11 mouse cellular contexts compared by ENCODE assay signal in the genomic region with DNA sequence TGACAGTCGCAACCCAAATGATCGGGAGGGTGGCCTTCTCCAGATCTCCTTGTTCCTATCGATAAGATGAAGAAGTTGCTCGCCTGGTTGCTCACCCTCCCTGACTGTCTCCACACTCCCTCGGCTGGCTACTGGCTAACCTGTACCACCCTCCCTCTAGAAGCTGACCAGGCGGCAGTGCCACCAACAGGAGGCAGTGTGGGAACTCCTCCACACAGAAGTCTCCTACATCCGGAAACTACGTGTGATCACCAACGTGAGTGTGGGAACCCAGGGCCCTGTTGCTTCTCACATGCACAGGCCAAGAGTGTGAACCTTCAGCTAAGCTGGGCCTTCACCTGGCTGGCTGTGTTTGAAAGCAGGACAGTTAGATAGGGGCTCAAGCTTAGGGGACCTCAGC. TPM values are rescaled to one million over a fixed set of nuclear protein-coding genes. Genes with fewer than 3 reads are reported as not detected.
DNase-seq lines count a peak whose midpoint lies in the region; ATAC-seq and TF ChIP-seq lines count a peak whose summit lies in the region.
"Had no signal": no experiment of that assay in that cellular context is flagged by ENCODE, and none has a peak within 500 bp of the region (broad histone marks: within the 10 kb centered on the region; RNA-seq: fewer than 3 reads in every experiment).

No protein-coding gene starts in this region.

- peak overlapping the region; percentile 71 for H3K4me3 ChIP-seq in erythroblast, embryonic 14.5 days (replicated peaks)
- no peak overlapping the region for H3K4me3 ChIP-seq in lung, embryonic 14.5 days (ENCODE audit: low read depth, low read length)
- no peak overlapping the region for H3K4me3 ChIP-seq in kidney, postnatal 0 days (replicated peaks; ENCODE audit: low read depth, low read length)
- 0 out of 2 replicates have a peak overlapping the region, but pooled peaks have one; percentile 36 for H3K4me3 ChIP-seq in neural tube, embryonic 13.5 days

- H3K36me3 ChIP-seq in erythroblast, embryonic 14.5 days (ENCODE audit: control insufficient read depth): peaks cover 97% of the 10 kb centered on the region
- H3K36me3 ChIP-seq in lung, embryonic 14.5 days (ENCODE audit: insufficient read depth): peaks cover 83% of the 10 kb centered on the region
- H3K36me3 ChIP-seq in kidney, postnatal 0 days (ENCODE audit: insufficient read depth, low read length): peaks cover 30% of the 10 kb centered on the region
- peaks cover 44% of the 10 kb centered on the region for H3K36me3 ChIP-seq in neural tube, embryonic 13.5 days

- no peak for ATAC-seq in erythroblast, adult 5-6 weeks (replicated peaks; ENCODE audit: low FRiP score, poor library complexity, severe bottlenecking)
- no peak for ATAC-seq in lung, embryonic 14.5 days (ENCODE audit: insufficient read depth)
- 0 out of 2 replicates have a peak, but pooled peaks have one; percentile 6 for ATAC-seq in kidney, postnatal 0 days (replicated peaks; ENCODE audit: low FRiP score, low read depth)
- no peak for ATAC-seq in neural tube, embryonic 13.5 days (ENCODE audit: low read depth)
- ATAC-seq: inflammation-experienced regulatory T-cells, adult 6 months had no signal

- H3K9me3 ChIP-seq in erythroblast, embryonic 14.5 days (ENCODE audit: control insufficient read depth, low read length): no peaks in the 10 kb centered on the region
- no peaks in the 10 kb centered on the region for H3K9me3 ChIP-seq in lung, embryonic 14.5 days (ENCODE audit: low read depth, low read length)
- H3K9me3 ChIP-seq in kidney, postnatal 0 days (replicated peaks; ENCODE audit: low read length): no peaks in the 10 kb centered on the region
- H3K9me3 ChIP-seq in neural tube, embryonic 13.5 days: no peaks in the 10 kb centered on the region

- peak; percentile 47 for TF ChIP-seq CTCF in lung, embryonic 14.5 days (IDR thresholded peaks at IDR 0.05; ENCODE audit: low read depth)
- TF ChIP-seq CTCF in kidney, postnatal 0 days (IDR thresholded peaks at IDR 0.05; ENCODE audit: low read depth): peak; percentile 55

- peak overlapping the region; percentile 77 for H3K4me2 ChIP-seq in lung, embryonic 14.5 days
- H3K4me2 ChIP-seq in kidney, postnatal 0 days (ENCODE audit: low read length): no peak overlapping the region
- no peak overlapping the region for H3K4me2 ChIP-seq in neural tube, embryonic 13.5 days

- H3K4me1 ChIP-seq in erythroblast, embryonic 14.5 days (ENCODE audit: control insufficient read depth): peaks cover 69% of the 10 kb centered on the region
- no peaks in the 10 kb centered on the region; the same call in none of the 2 replicates for H3K4me1 ChIP-seq in lung, embryonic 14.5 days (ENCODE audit: insufficient read depth)
- H3K4me1 ChIP-seq in kidney, postnatal 0 days (replicated peaks; ENCODE audit: insufficient read depth, low read length): peaks cover 9% of the 10 kb centered on the region; the same call in 1 of the 2 replicates
- H3K4me1 ChIP-seq in neural tube, embryonic 13.5 days (replicated peaks): peaks cover 22% of the 10 kb centered on the region

- no peaks in the 10 kb centered on the region for H3K27me3 ChIP-seq in erythroblast, embryonic 14.5 days (ENCODE audit: control insufficient read depth)
- no peaks in the 10 kb centered on the region for H3K27me3 ChIP-seq in lung, embryonic 14.5 days (ENCODE audit: insufficient read depth, low read length)
- no peaks in the 10 kb centered on the region for H3K27me3 ChIP-seq in kidney, postnatal 0 days (ENCODE audit: insufficient read depth, low read length)
- H3K27me3 ChIP-seq in neural tube, embryonic 13.5 days: peaks cover 10% of the 10 kb centered on the region

- H3K27ac ChIP-seq in lung, embryonic 14.5 days (ENCODE audit: low read depth): 0 out of 2 replicates have a peak overlapping the region, but pooled peaks have one; percentile 91
- peak overlapping the region; percentile 93 for H3K27ac ChIP-seq in kidney, postnatal 0 days
- no peak overlapping the region for H3K27ac ChIP-seq in neural tube, embryonic 13.5 days (replicated peaks)

- 64% methylated on average over 9 of the region's 9 CpGs for WGBS in lung, embryonic 14.5 days
- WGBS in kidney, postnatal 0 days: 61% methylated on average over 9 of the region's 9 CpGs
- 58% methylated on average over 9 of the region's 9 CpGs for WGBS in neural tube, embryonic 13.5 days

- no peak overlapping the region for H3K9ac ChIP-seq in lung, embryonic 14.5 days
- no peak overlapping the region for H3K9ac ChIP-seq in kidney, postnatal 0 days (ENCODE audit: low read depth, low read length)
- no peak overlapping the region for H3K9ac ChIP-seq in neural tube, embryonic 13.5 days

- peak; percentile 26 for DNase-seq in lung, embryonic 14.5 days
- no peak for DNase-seq in lung, postnatal 25 days (ENCODE audit: low spot score)
- DNase-seq in kidney, postnatal 0 days (ENCODE audit: low spot score): no peak
- DNase-seq in cerebellum, adult 11-12 months: no peak
- no peak for DNase-seq in spleen, postnatal 4 days (ENCODE audit: low spot score in 2 of 2)

RNA-seq across cellular contexts. Expression of gene Tnfrsf25, which starts 9.0 kb away (rescaled TPM):
- polyA plus RNA-seq in erythroblast, embryonic 14.5 days (2012): 0.37 and 0.81 TPM in 2 replicates
- not detected in 2 replicates for total RNA-seq in erythroblast, adult 5-6 weeks (2015; ENCODE audit: low replicate concordance)
- not detected in 2 replicates for total RNA-seq in erythroblast, adult 5-6 weeks (2017; ENCODE audit: low replicate concordance)
- polyA plus RNA-seq in lung, embryonic 14.5 days (2014; fragmentation: Nextera tagmentation; extraction: Ambion mirVana): 0.75 and 0.77 TPM in 2 replicates
- polyA plus RNA-seq in kidney, postnatal 0 days (2015; fragmentation: Nextera tagmentation; extraction: Ambion mirVana): 0.68 and 0.83 TPM in 2 replicates
- 0.84 and 1.8 TPM in 2 replicates for polyA plus RNA-seq in neural tube, embryonic 13.5 days (2015; fragmentation: Nextera tagmentation; extraction: Ambion mirVana)

RNA-seq across cellular contexts. Expression of gene Plekhg5, which starts 34.4 kb away (rescaled TPM):
- 9.9 and 10.0 TPM in 2 replicates for polyA plus RNA-seq in erythroblast, embryonic 14.5 days (2012)
- total RNA-seq in erythroblast, adult 5-6 weeks (2015; ENCODE audit: low replicate concordance): 0.42 TPM in 1 of 2 replicates, not detected in the other
- 1.4 and 2.0 TPM in 2 replicates for total RNA-seq in erythroblast, adult 5-6 weeks (2017; ENCODE audit: low replicate concordance)
- polyA plus RNA-seq in lung, embryonic 14.5 days (2014; fragmentation: Nextera tagmentation; extraction: Ambion mirVana): 13.5 and 18.5 TPM in 2 replicates
- polyA plus RNA-seq in kidney, postnatal 0 days (2015; fragmentation: Nextera tagmentation; extraction: Ambion mirVana): 18.3 and 19.3 TPM in 2 replicates
- 9.9 and 10.7 TPM in 2 replicates for polyA plus RNA-seq in neural tube, embryonic 13.5 days (2015; fragmentation: Nextera tagmentation; extraction: Ambion mirVana)

RNA-seq across cellular contexts. Expression of gene Espn, which starts 45.4 kb away (rescaled TPM):
- 0.08 and 0.11 TPM in 2 replicates for polyA plus RNA-seq in erythroblast, embryonic 14.5 days (2012)
- not detected in 2 replicates for total RNA-seq in erythroblast, adult 5-6 weeks (2015; ENCODE audit: low replicate concordance)
- total RNA-seq in erythroblast, adult 5-6 weeks (2017; ENCODE audit: low replicate concordance): 0.34 and 0.42 TPM in 2 replicates
- polyA plus RNA-seq in lung, embryonic 14.5 days (2014; fragmentation: Nextera tagmentation; extraction: Ambion mirVana): 11.5 and 11.6 TPM in 2 replicates
- 32.9 and 35.0 TPM in 2 replicates for polyA plus RNA-seq in kidney, postnatal 0 days (2015; fragmentation: Nextera tagmentation; extraction: Ambion mirVana)
- polyA plus RNA-seq in neural tube, embryonic 13.5 days (2015; fragmentation: Nextera tagmentation; extraction: Ambion mirVana): 0.21 and 0.51 TPM in 2 replicates

RNA-seq across cellular contexts. Expression of gene Hes2, which starts 51.9 kb away (rescaled TPM):
- polyA plus RNA-seq in erythroblast, embryonic 14.5 days (2012): not detected in 2 replicates
- total RNA-seq in erythroblast, adult 5-6 weeks (2015; ENCODE audit: low replicate concordance): not detected in 2 replicates
- total RNA-seq in erythroblast, adult 5-6 weeks (2017; ENCODE audit: low replicate concordance): not detected in 2 replicates
- 0.18 TPM in 1 of 2 replicates, not detected in the other for polyA plus RNA-seq in lung, embryonic 14.5 days (2014; fragmentation: Nextera tagmentation; extraction: Ambion mirVana)
- polyA plus RNA-seq in kidney, postnatal 0 days (2015; fragmentation: Nextera tagmentation; extraction: Ambion mirVana): 0.41 and 0.78 TPM in 2 replicates
- 0.13 and 0.15 TPM in 2 replicates for polyA plus RNA-seq in neural tube, embryonic 13.5 days (2015; fragmentation: Nextera tagmentation; extraction: Ambion mirVana)
- total RNA-seq: gastrocnemius, adult 18-20 months had no signal
- polyA plus RNA-seq: inflammation-experienced regulatory T-cells, adult 6 months; spleen, adult 2 months had no signal

Comparison
In these comparisons a context has a peak if more than half of its experiments do, and no peak if none do; other contexts are left out.
1. H3K4me3 ChIP-seq: peak in erythroblast, embryonic 14.5 days (single experiment) and neural tube, embryonic 13.5 days (single experiment); none in lung, embryonic 14.5 days (single experiment) and kidney, postnatal 0 days (single experiment).